Mouse (Mus musculus) hindbrain, embryonic 14.5 days (tissue): Measurements from ENCODE around the gene Gcn1l1. TPM values are rescaled to one million over a fixed set of nuclear protein-coding genes. Genes with fewer than 3 reads are reported as not detected.

Experiments
- ATAC-seq: fragments of 200-750 bp; cut with Nextera tagmentation; 2 replicates; pipeline ENCODE4 v1.8.0; 2017; ENCODE audit warnings: moderate number of reproducible peaks, mild to moderate bottlenecking, moderate TSS enrichment, moderate library complexity; ENCODE audit not compliant: low FRiP score
- DNase-seq: peaks from one replicate; pipeline ENCODE4 v3.0.0-alpha.2; 2015; ENCODE audit warnings: low spot score
- H3K27ac ChIP-seq: fragments of 300-500 bp; sonication (generic); 2 replicates; pipeline ENCODE4 v1.5.1; 2014; ENCODE audit warnings: mild to moderate bottlenecking, moderate library complexity
- H3K27me3 ChIP-seq: fragments of 300-500 bp; sonication (generic); 2 replicates; pipeline ENCODE4 v1.6.1; 2014; ENCODE audit warnings: mild to moderate bottlenecking, low read length, mixed read lengths; ENCODE audit not compliant: control insufficient read depth, insufficient read depth
- H3K36me3 ChIP-seq: fragments of 300-500 bp; sonication (generic); replicated peaks from 2 replicates; pipeline ENCODE4 v1.6.1; 2014; ENCODE audit not compliant: control insufficient read depth, insufficient read depth
- H3K4me1 ChIP-seq: fragments of 300-500 bp; sonication (generic); replicated peaks from 2 replicates; pipeline ENCODE4 v1.6.1; 2014; ENCODE audit warnings: antibody characterized with exemption, low read length, mixed read lengths; ENCODE audit not compliant: control insufficient read depth, insufficient read depth
- H3K4me2 ChIP-seq: fragments of 300-500 bp; sonication (generic); replicated peaks from 2 replicates; pipeline ENCODE4 v1.6.1; 2014; ENCODE audit warnings: mild to moderate bottlenecking, moderate library complexity
- H3K4me3 ChIP-seq: fragments of 300-500 bp; sonication (generic); replicated peaks from 2 replicates; pipeline ENCODE4 v1.5.1; 2014; ENCODE audit warnings: mild to moderate bottlenecking, low read length
- H3K9ac ChIP-seq: fragments of 300-500 bp; sonication (generic); 2 replicates; pipeline ENCODE4 v1.6.1; 2014
- H3K9me3 ChIP-seq: fragments of 300-500 bp; sonication (generic); 2 replicates; pipeline ENCODE4 v1.6.1; 2016; ENCODE audit warnings: low read length; ENCODE audit not compliant: control insufficient read depth
- WGBS: fragments of 180-500 bp; shearing (Covaris S2); extraction: QIAGEN DNeasy Blood & Tissue Kit; methylation state at CpG from one replicate; pipeline ENCODE4 v1.1.7; 2014; 5-methylcytosine and 5-hydroxymethylcytosine counted together
- polyA plus RNA-seq: library from polyadenylated mRNA; unstranded; fragments of >200 nt; fragmentation: Nextera tagmentation; extraction: Ambion mirVana; gene quantifications from 2 replicates; pipeline ENCODE4 v1.2.1, GENCODE M21; 2014

Gcn1l1 gene
- polyA plus RNA-seq, 1 experiment from 2014 or later: 45.2 TPM

DNA sequence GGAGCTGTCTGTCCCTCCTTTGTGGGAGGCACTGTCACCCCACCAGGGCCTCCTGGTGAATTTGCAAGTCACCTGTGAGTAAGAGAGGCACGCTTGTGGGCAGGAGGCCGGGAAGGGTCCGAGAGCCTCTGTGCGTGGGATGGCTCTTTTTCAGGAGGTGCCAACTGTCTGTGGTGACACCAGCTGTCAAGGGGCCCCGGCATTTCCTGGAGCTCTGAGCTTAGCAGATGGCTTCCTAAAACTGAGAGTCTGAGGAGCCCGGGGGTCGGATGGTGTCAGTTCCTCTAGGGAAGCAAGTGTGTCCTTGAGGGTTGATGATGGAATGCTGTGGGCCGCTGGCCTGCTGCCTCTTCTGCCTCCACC lies 34.6 kb upstream of the Gcn1l1 start:
- Histone ChIP-seq H3K4me3 (no peak overlapping the region), H3K27me3 (no peaks in the 10 kb centered on the region), H3K4me2 (no peak overlapping the region), H3K9ac (no peak overlapping the region), H3K4me1 (peaks cover 17% of the 10 kb centered on the region), H3K36me3 (no peaks in the 10 kb centered on the region), H3K27ac (no peak overlapping the region), H3K9me3 (no peaks in the 10 kb centered on the region)
- ATAC-seq (no peak), DNase-seq (no peak)
- 62% methylated on average over 8 of the region's 8 CpGs for WGBS

GRCm38 (mm10) chr5:115531671-115532270 lies 33.3 kb upstream of the Gcn1l1 start:
- Histone ChIP-seq H3K4me1 (peaks cover 17% of the 10 kb centered on the region), H3K27ac (peak overlapping the region; percentile 28), H3K36me3 (no peaks in the 10 kb centered on the region), H3K27me3 (no peaks in the 10 kb centered on the region), H3K4me2 (no peak overlapping the region), H3K9ac (peak overlapping the region; percentile 4; the same call in 1 of the 2 replicates), H3K9me3 (no peaks in the 10 kb centered on the region), H3K4me3 (no peak overlapping the region)
- WGBS: 49% methylated on average over 18 of the region's 18 CpGs
- DNase-seq: no peak
- ATAC-seq: peak; percentile 76; the same call in 1 of the 2 replicates

DNA sequence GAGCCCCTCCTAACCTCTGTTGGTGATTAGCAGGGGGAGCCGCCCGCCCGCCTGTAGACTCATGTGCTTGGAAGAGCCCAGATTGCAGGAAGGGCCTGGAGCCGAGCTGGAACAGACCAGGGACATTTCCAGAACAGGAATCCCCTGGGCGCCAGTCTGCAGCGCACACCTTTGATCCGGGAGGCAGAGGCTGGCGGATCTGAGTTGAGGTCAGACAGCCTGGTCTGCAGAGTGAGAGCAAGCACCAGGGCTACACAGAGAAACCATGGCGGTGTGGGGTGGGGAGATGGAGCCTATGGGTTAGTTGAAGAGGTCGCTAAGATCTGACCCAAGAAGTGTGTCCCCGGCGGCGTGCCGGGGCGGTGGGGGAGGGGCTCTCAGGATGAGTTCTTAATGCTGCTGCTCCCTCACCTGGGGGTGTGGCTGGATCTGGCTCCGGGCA lies 30.7 kb upstream of the Gcn1l1 start:
- WGBS: 30% methylated on average over 16 of the region's 16 CpGs
- H3K4me3 ChIP-seq: no peak overlapping the region
- H3K4me2 ChIP-seq: no peak overlapping the region
- no peak overlapping the region for H3K9ac ChIP-seq
- H3K9me3 ChIP-seq: no peaks in the 10 kb centered on the region
- ATAC-seq: no peak
- H3K36me3 ChIP-seq: no peaks in the 10 kb centered on the region
- H3K4me1 ChIP-seq: peaks cover 25% of the 10 kb centered on the region
- H3K27ac ChIP-seq: no peak overlapping the region
- no peak for DNase-seq
- no peaks in the 10 kb centered on the region for H3K27me3 ChIP-seq

GRCm38 (mm10) chr5:115534856-115535255 lies 30.2 kb upstream of the Gcn1l1 start:
- H3K9me3 ChIP-seq: no peaks in the 10 kb centered on the region
- H3K36me3 ChIP-seq: no peaks in the 10 kb centered on the region
- no peak overlapping the region for H3K27ac ChIP-seq
- no peak overlapping the region for H3K4me3 ChIP-seq
- ATAC-seq: no peak
- H3K9ac ChIP-seq: no peak overlapping the region
- peaks cover 25% of the 10 kb centered on the region for H3K4me1 ChIP-seq
- DNase-seq: no peak
- no peak overlapping the region for H3K4me2 ChIP-seq
- whole genome bisulfite sequencing: 60% methylated on average over 8 of the region's 8 CpGs
- no peaks in the 10 kb centered on the region for H3K27me3 ChIP-seq

GRCm38 (mm10) chr5:115535635-115536034 lies 29.4 kb upstream of the Gcn1l1 start:
- Histone ChIP-seq H3K4me1 (peaks cover 25% of the 10 kb centered on the region), H3K9me3 (no peaks in the 10 kb centered on the region), H3K4me2 (no peak overlapping the region), H3K4me3 (no peak overlapping the region), H3K36me3 (no peaks in the 10 kb centered on the region), H3K27ac (no peak overlapping the region), H3K9ac (no peak overlapping the region), H3K27me3 (no peaks in the 10 kb centered on the region)
- 33% methylated on average over 7 of the region's 7 CpGs for WGBS
- ATAC-seq: no peak
- no peak for DNase-seq

DNA sequence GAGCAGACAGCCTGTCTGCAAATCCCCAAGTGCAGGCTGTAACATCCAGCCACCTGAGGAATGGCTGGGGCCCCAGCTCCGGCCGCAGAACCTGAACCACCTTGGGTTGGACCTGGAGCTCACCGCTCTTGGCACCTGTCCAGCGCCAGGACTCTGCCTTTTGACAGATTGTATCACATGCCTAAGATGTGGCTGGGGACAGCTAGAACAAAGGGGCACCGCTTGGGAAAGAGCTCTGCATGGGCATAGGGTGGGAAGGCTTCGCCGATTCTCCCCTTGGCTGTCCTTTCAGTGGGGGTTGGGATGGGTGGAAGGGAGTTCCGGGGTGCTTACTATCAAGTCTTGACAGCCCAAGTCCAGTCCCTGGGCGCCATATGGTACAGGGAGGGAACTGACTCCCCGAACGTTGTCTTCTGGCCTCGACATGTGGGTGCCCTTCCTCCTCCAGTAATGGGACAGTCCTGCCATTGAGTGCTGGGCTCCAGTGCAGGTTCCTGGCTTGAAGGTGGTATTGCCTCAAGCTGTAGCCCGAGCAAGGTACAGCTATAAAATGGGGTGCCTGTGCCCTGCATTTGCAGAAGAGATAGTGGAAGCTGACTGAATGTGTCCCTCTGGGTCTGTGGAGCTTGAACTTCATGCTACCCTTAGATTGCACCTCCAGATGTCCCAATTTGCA lies 26.9 kb upstream of the Gcn1l1 start:
- no peaks in the 10 kb centered on the region for H3K27me3 ChIP-seq
- no peak overlapping the region; the same call in 1 of the 2 replicates for H3K4me2 ChIP-seq
- no peaks in the 10 kb centered on the region for H3K36me3 ChIP-seq
- WGBS: 72% methylated on average over 13 of the region's 13 CpGs
- no peak overlapping the region for H3K27ac ChIP-seq
- H3K9me3 ChIP-seq: no peaks in the 10 kb centered on the region
- peak; percentile 36; the same call in 1 of the 2 replicates for ATAC-seq
- no peak for DNase-seq
- H3K9ac ChIP-seq: peak overlapping the region; percentile 24; the same call in 1 of the 2 replicates
- H3K4me3 ChIP-seq: no peak overlapping the region
- peaks cover 14% of the 10 kb centered on the region; the same call in 1 of the 2 replicates for H3K4me1 ChIP-seq

- Histone ChIP-seq H3K9ac (peak overlapping the region; percentile 24; the same call in 1 of the 2 replicates), H3K36me3 (no peaks in the 10 kb centered on the region), H3K27ac (no peak overlapping the region), H3K4me3 (no peak overlapping the region), H3K9me3 (no peaks in the 10 kb centered on the region), H3K4me1 (peaks cover 20% of the 10 kb centered on the region), H3K27me3 (no peaks in the 10 kb centered on the region), H3K4me2 (no peak overlapping the region; the same call in 1 of the 2 replicates)
- WGBS: under 1% methylated on average over 12 of the region's 12 CpGs
- peak; percentile 82 for ATAC-seq
- peak; percentile 94 for DNase-seq
These were observed 26.4 kb upstream of the Gcn1l1 start for GRCm38 (mm10) chr5:115538693-115539043.

GRCm38 (mm10) chr5:115542635-115543384 lies 22.2 kb upstream of the Gcn1l1 start:
- Histone ChIP-seq H3K4me2 (no peak overlapping the region), H3K27me3 (no peaks in the 10 kb centered on the region), H3K36me3 (peaks cover 17% of the 10 kb centered on the region; the same call in 1 of the 2 replicates), H3K27ac (peak overlapping the region; percentile 36), H3K4me3 (no peak overlapping the region), H3K9ac (no peak overlapping the region), H3K9me3 (no peaks in the 10 kb centered on the region), H3K4me1 (peaks cover 33% of the 10 kb centered on the region)
- DNase-seq (no peak), ATAC-seq (no peak)
- 68% methylated on average over 19 of the region's 19 CpGs for WGBS
